Mouse (Mus musculus) embryonic facial prominence, embryonic 14.5 days (tissue): ENCODE data around the gene Ppa2. TPM values are rescaled to one million over a fixed set of nuclear protein-coding genes. Genes with fewer than 3 reads are reported as not detected.

Experiments
- ATAC-seq: fragments of 200-750 bp; cut with Nextera tagmentation; 2 replicates; pipeline ENCODE4 v1.8.0; 2017; ENCODE audit warnings: low read depth, moderate number of reproducible peaks, moderate TSS enrichment
- DNase-seq: peaks from one replicate; pipeline ENCODE4 v3.0.0-alpha.2; 2015; ENCODE audit warnings: low spot score
- H3K27ac ChIP-seq: fragments of 300-500 bp; sonication (generic); replicated peaks from 2 replicates; pipeline ENCODE4 v1.5.1; 2014; ENCODE audit warnings: low read depth, mild to moderate bottlenecking, low read length, moderate library complexity
- H3K27me3 ChIP-seq: fragments of 300-500 bp; sonication (generic); replicated peaks from 2 replicates; pipeline ENCODE4 v1.6.1; 2014; ENCODE audit warnings: low read length; ENCODE audit not compliant: control insufficient read depth, insufficient read depth
- H3K36me3 ChIP-seq: fragments of 300-500 bp; sonication (generic); 2 replicates; pipeline ENCODE4 v1.6.1; 2014; ENCODE audit warnings: low read length, mixed read lengths; ENCODE audit not compliant: control insufficient read depth, insufficient read depth
- H3K4me1 ChIP-seq: fragments of 300-500 bp; sonication (generic); 2 replicates; pipeline ENCODE4 v1.6.1; 2014; ENCODE audit warnings: antibody characterized with exemption, low read length; ENCODE audit not compliant: control insufficient read depth, insufficient read depth
- H3K4me2 ChIP-seq: fragments of 300-500 bp; sonication (generic); 2 replicates; pipeline ENCODE4 v1.6.1; 2014; ENCODE audit warnings: low read depth, mild to moderate bottlenecking, low read length, moderate library complexity, mixed read lengths
- H3K4me3 ChIP-seq: fragments of 300-500 bp; sonication (generic); 2 replicates; pipeline ENCODE4 v1.5.1; 2014; ENCODE audit warnings: low read depth, mild to moderate bottlenecking, low read length
- H3K9ac ChIP-seq: fragments of 300-500 bp; sonication (generic); 2 replicates; pipeline ENCODE4 v1.6.1; 2014; ENCODE audit warnings: low read depth, mild to moderate bottlenecking, low read length, moderate library complexity, mixed read lengths
- H3K9me3 ChIP-seq: fragments of 300-500 bp; sonication (generic); 2 replicates; pipeline ENCODE4 v1.6.1; 2016; ENCODE audit warnings: low read length; ENCODE audit not compliant: control insufficient read depth
- WGBS: fragments of 180-500 bp; shearing (Covaris S2); extraction: QIAGEN DNeasy Blood & Tissue Kit; methylation state at CpG from one replicate; pipeline ENCODE4 v1.1.7; 2014; 5-methylcytosine and 5-hydroxymethylcytosine counted together
- polyA plus RNA-seq: library from polyadenylated mRNA; unstranded; fragments of >200 nt; fragmentation: Nextera tagmentation; extraction: Ambion mirVana; gene quantifications from 2 replicates; pipeline ENCODE4 v1.2.1, GENCODE M21; 2014

The Ppa2 gene
- polyA plus RNA-seq, 1 experiment from 2014 or later = 78.0 TPM

DNA sequence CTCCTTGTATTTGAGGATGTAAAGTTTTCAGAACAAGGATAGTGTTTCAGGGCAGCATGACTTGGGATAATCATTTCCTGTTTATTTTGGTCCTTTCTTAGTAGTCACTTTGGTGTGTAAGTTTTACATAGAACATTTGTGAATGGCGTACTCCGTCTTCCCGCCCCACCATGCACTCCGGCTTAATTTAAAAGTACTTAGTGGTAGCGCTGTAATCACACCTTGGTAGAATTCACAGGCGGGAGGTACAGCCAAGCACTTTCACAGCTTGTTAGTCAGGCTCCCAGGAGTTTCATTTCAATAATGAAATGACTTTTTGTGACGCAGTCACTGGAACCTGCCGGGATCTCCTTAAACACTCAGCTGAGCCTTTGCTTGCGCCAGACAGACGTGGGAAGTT is 12.0 kb downstream of the Ppa2 start:
- Histone ChIP-seq H3K4me2 (no peak overlapping the region), H3K4me3 (no peak overlapping the region), H3K9me3 (no peaks in the 10 kb centered on the region), H3K36me3 (0 out of 2 replicates have a peak, but pooled peaks cover 11% of the 10 kb centered on the region), H3K9ac (no peak overlapping the region), H3K27ac (no peak overlapping the region), H3K27me3 (no peaks in the 10 kb centered on the region), H3K4me1 (no peaks in the 10 kb centered on the region)
- WGBS = 93% methylated on average over 10 of the region's 10 CpGs
- ATAC-seq = no peak
- no peak for DNase-seq

DNA sequence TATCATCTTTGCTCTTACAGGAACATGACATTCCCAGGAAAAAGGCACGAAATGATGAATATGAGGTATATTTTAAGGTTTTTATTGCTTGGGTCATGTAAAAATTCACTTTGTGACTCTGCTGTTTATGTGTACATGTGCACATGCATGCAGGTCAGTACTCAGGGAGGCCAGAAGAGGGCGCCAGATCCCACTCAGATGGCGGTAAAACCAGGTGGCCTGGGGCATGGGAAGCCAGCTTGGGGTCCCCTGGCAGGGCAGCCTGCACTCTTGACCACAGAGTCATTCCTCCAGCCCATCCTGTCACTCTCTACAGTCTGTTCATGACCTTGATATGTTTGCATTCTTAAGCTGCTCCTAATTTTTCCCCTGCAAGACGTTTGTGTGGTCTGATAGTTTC is 12.6 kb downstream of the Ppa2 start:
- no peak overlapping the region for H3K27ac ChIP-seq
- no peaks in the 10 kb centered on the region for H3K27me3 ChIP-seq
- H3K4me2 ChIP-seq = no peak overlapping the region
- no peak overlapping the region for H3K9ac ChIP-seq
- H3K36me3 ChIP-seq = 0 out of 2 replicates have a peak, but pooled peaks cover 13% of the 10 kb centered on the region
- H3K4me1 ChIP-seq = no peaks in the 10 kb centered on the region
- H3K4me3 ChIP-seq = no peak overlapping the region
- WGBS = 68% methylated on average over 4 of the region's 4 CpGs
- ATAC-seq = no peak
- H3K9me3 ChIP-seq = no peaks in the 10 kb centered on the region
- DNase-seq = no peak

DNA sequence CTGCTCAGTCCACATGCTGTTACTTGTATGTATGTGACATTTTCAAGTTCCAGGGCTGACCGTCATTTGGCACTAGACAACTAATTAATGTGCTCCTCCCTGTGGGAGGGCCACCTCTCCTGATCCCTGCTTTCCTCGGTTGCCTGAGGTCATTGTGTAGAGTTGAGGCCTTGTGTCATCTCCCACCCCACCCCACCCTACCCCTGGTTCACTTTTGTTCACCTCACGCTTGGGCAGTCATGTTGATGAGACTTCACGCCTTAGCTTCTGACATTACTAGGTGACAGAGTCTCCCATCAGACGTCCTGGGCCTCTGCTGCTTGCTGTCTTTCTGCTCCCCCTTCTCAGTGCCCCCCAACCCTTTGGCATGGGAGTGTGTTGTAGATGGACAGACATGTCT is 15.2 kb downstream of the Ppa2 start:
- H3K9me3 ChIP-seq = no peaks in the 10 kb centered on the region
- DNase-seq (no peak), ATAC-seq (no peak)
- 64% methylated on average over 5 of the region's 5 CpGs for WGBS
- H3K4me2 ChIP-seq = no peak overlapping the region
- H3K4me1 ChIP-seq = no peaks in the 10 kb centered on the region
- H3K27ac ChIP-seq = no peak overlapping the region
- H3K36me3 ChIP-seq = 0 out of 2 replicates have a peak, but pooled peaks cover 13% of the 10 kb centered on the region
- no peaks in the 10 kb centered on the region for H3K27me3 ChIP-seq
- no peak overlapping the region for H3K4me3 ChIP-seq
- H3K9ac ChIP-seq = no peak overlapping the region

DNA sequence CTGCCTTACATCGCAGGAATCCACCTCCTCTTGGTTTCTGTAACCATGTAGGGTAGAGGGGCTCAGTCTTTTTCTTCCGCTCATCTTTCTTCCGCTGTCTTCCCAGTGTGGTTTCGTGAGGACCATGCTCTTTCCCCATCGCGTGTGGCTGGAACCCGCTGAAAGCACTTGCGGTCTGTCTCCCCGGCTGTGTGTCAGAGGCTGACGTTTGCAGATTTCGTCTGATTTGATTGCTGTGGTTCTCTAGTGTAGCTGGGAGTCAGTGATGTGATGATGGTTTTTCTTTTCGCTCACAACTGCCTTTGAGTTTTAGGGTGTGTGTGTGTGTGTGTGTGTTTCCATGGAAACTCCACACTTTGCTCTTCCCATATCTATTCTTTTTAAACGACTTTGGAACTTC is 18.6 kb downstream of the Ppa2 start:
- H3K4me2 ChIP-seq = no peak overlapping the region
- no peaks in the 10 kb centered on the region for H3K27me3 ChIP-seq
- 0 out of 2 replicates have a peak, but pooled peaks cover 13% of the 10 kb centered on the region for H3K36me3 ChIP-seq
- no peaks in the 10 kb centered on the region for H3K4me1 ChIP-seq
- H3K4me3 ChIP-seq = no peak overlapping the region
- DNase-seq (no peak), ATAC-seq (no peak)
- H3K9ac ChIP-seq = no peak overlapping the region
- no peak overlapping the region for H3K27ac ChIP-seq
- 90% methylated on average over 13 of the region's 13 CpGs for WGBS
- no peaks in the 10 kb centered on the region for H3K9me3 ChIP-seq

DNA sequence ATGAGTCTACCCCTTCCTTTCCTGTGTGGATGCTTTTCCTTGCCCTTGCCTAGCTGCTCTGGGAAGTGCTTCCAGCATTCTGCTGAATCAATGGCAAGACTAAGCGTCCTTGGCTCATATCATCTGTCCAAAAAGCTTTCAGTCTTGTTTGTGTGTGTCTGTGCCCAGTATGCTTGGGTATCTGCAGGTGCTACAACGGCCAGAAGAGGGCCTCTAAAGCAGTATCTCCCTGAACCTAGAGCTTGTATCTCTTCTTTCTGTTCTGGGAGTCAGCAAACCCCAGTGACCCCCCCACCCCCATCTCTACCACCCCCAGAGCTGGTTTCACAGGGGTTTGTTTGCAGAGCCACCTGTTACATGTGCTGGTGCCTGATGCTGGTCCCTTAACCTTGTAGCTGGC is 19.5 kb downstream of the Ppa2 start:
- Histone ChIP-seq H3K9ac (no peak overlapping the region), H3K4me2 (no peak overlapping the region), H3K27ac (no peak overlapping the region), H3K4me3 (no peak overlapping the region), H3K9me3 (no peaks in the 10 kb centered on the region), H3K36me3 (0 out of 2 replicates have a peak, but pooled peaks cover 13% of the 10 kb centered on the region), H3K27me3 (no peaks in the 10 kb centered on the region), H3K4me1 (no peaks in the 10 kb centered on the region)
- no peak for ATAC-seq
- WGBS = 72% methylated on average over 2 of the region's 2 CpGs
- DNase-seq = no peak

DNA sequence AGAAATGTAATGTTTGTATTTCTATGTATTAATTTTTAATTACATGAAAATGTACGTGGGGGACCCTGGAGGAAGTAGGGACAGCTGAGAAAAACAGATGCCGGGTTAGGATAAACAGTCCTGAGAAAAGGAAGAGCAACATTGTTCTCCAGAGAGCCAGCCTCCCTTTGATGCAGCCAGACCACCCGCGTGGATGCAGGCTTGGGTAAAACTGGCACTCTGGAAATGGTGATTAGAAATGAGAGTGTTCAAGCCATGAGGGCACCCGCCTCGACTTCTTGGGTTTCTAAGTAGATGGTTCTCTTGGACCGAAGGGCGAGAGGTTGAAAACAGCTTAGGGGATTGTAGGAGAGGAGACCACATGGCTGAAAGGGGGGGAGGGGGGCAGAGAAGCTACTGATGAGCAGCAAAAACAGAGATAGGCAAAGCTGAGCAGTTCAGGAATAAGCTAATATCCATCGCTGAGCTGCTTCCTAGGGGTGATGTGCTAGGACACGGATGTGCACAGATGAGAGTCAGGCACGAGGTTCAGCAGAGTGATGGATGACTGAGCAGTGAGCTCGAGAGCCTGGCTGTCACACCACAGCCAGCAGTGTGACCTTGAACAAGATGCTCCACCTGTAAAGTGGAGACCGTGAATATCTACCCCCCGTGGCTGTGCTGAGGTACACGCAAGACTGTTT is 21.4 kb downstream of the Ppa2 start:
- Histone ChIP-seq H3K36me3 (0 out of 2 replicates have a peak, but pooled peaks cover 6% of the 10 kb centered on the region), H3K27ac (no peak overlapping the region), H3K9ac (no peak overlapping the region), H3K27me3 (no peaks in the 10 kb centered on the region), H3K9me3 (no peaks in the 10 kb centered on the region), H3K4me3 (no peak overlapping the region), H3K4me2 (no peak overlapping the region), H3K4me1 (no peaks in the 10 kb centered on the region)
- ATAC-seq (no peak), DNase-seq (no peak)
- 54% methylated on average over 15 of the region's 15 CpGs for WGBS

DNA sequence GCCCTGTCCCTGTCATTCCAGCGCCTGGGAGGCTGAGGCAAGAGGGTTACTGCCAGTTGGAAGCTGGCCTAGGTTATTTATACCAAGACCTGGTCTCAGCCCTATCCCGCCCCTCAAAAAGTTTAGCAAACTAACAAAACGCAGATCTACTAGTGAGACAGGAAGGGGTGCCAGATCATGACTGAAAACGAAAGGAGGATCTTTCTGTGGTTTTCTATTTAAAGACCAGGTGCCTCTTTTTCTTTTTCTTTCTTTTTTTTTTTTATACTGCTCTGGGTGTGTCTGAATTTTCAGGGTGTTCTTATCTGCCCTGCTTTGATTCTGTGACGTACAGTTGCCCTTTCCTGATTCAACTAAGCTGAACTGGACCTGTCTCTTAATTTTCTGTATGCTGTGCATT is 22.4 kb downstream of the Ppa2 start:
- Histone ChIP-seq H3K4me1 (no peaks in the 10 kb centered on the region), H3K27me3 (no peaks in the 10 kb centered on the region), H3K27ac (no peak overlapping the region), H3K9ac (no peak overlapping the region), H3K4me3 (no peak overlapping the region), H3K36me3 (no peaks in the 10 kb centered on the region), H3K4me2 (no peak overlapping the region), H3K9me3 (no peaks in the 10 kb centered on the region)
- ATAC-seq = no peak
- no peak for DNase-seq
- WGBS = 84% methylated on average over 5 of the region's 5 CpGs

DNA sequence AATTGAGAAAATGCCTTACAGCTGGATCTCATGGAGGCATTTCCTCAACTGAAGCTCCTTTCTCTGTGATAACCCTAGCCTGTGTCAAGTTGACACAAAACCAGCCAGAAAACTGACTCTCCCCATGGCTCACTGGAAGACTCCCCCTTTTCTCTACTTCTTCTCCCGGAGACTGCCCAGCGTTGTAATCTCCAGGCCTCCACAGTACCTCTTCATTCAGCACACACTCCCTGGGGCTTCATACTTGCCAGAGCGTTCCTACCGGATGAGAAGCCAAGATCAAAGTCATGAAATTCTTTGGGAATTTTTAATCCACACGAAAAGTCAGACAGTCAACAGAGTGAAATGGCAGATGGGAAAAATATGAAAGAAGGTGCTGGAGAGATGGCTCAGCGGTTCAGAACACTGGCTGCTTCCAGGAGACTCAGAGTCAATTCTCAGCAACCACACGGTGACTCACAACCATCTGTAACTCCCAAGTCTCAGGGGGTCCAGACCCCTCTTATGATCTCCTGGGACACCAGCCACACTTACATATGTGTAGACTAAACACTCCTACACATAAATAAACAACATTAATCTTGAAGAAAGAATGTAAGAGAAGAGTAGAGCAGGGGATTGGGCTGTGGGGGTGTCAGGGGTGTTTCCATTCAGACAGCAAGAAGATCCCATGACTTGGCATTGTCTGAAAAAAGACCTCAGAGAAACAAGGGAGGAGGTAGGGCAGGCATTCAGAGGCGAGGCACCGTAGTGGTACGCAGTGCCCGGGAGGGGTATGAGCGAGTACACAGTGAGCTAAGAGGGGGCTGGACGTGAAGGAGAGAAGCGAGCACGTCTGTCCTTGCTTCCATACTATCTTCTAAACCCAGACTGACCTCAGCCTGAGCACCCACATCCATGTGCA is 23.6 kb downstream of the Ppa2 start:
- H3K27me3 ChIP-seq = no peaks in the 10 kb centered on the region
- H3K36me3 ChIP-seq = no peaks in the 10 kb centered on the region
- H3K9me3 ChIP-seq = no peaks in the 10 kb centered on the region
- no peak overlapping the region for H3K9ac ChIP-seq
- no peak overlapping the region for H3K4me2 ChIP-seq
- no peaks in the 10 kb centered on the region for H3K4me1 ChIP-seq
- WGBS = 67% methylated on average over 15 of the region's 15 CpGs
- H3K4me3 ChIP-seq = no peak overlapping the region
- ATAC-seq = peak; percentile 24; the same call in 1 of the 2 replicates
- H3K27ac ChIP-seq = no peak overlapping the region
- DNase-seq = no peak
